Mouse (Mus musculus): ENCODE results near the gene Heph. TPM values are rescaled to one million over a fixed set of nuclear protein-coding genes. Genes with fewer than 3 reads are reported as not detected.
"Not testable (repeated sequence)": the region's sequence is repeated elsewhere in the genome, so short reads cannot be mapped to it uniquely, and the experiment has no call there.

The Heph gene
- 1 to 10 TPM; 4.7 to 5.2 TPM for total RNA-seq (2021)
- long read RNA-seq, full-length matches to known transcripts: 2 of 4 reads
- long read RNA-seq, partial matches to known transcripts: 0 of 4 reads
- long read RNA-seq, other reads (novel, unspliced or antisense): 2 of 4 reads

GRCm38 (mm10) chrX:96455149-96455548 is at the start of gene Heph:
Gene Heph (plus strand): TSS chrX:96455359.
- no peak for DNase-seq (ENCODE audit: low spot score in 2 of 2)

- DNase-seq (ENCODE audit: low spot score in 2 of 2): not testable (repeated sequence)
These were observed 39.8 kb upstream of the Heph start for GRCm38 (mm10) chrX:96415351-96415750.

- DNase-seq (ENCODE audit: low spot score in 2 of 2): no peak
These were observed 38.2 kb upstream of the Heph start for GRCm38 (mm10) chrX:96416970-96417369.

GRCm38 (mm10) chrX:96417733-96418132 is 37.4 kb upstream of the Heph start:
- no peak for DNase-seq (ENCODE audit: low spot score in 2 of 2)

- no peak for DNase-seq (ENCODE audit: low spot score in 2 of 2)
These were observed 35.8 kb upstream of the Heph start for GRCm38 (mm10) chrX:96419383-96419782.

- peak in 1 of 2 experiments; percentile 1 for DNase-seq (ENCODE audit: low spot score in 2 of 2)
These were observed 1.2 kb downstream of the Heph start, which contains the start of gene Hsf3 for GRCm38 (mm10) chrX:96456201-96456963. Gene Hsf3 (minus strand): TSS chrX:96456294.

GRCm38 (mm10) chrX:96501580-96501979 is 46.4 kb downstream of the Heph start:
- DNase-seq (ENCODE audit: low spot score in 2 of 2): peak in 1 of 2 experiments; percentile 2

Other genes with a start within 250 kb of the Heph start
- gene Vsig4, start 161.9 kb upstream of the Heph start, total RNA-seq (2021): not detected
- gene Hsf3, start 935 bp downstream of the Heph start, total RNA-seq (2021): under 1 TPM; 0.15 to 0.18 TPM